Mouse (Mus musculus): ENCODE results near the gene Serpinf2. TPM values are rescaled to one million over a fixed set of nuclear protein-coding genes. Genes with fewer than 3 reads are reported as not detected.

The Serpinf2 gene
- polyA plus RNA-seq, 1 experiment from 2014 or later, result not detected

- Histone ChIP-seq H3K36me3 (ENCODE audit: control insufficient read depth, insufficient read depth, low read length) (no peaks in the 10 kb centered on the region), H3K9ac (ENCODE audit: low read depth, low read length) (no peak overlapping the region), H3K4me1 (replicated peaks; ENCODE audit: control insufficient read depth, insufficient read depth, low read length) (no peaks in the 10 kb centered on the region), H3K27ac (ENCODE audit: low read depth, low read length) (no peak overlapping the region), H3K4me2 (replicated peaks; ENCODE audit: low read depth, low read length) (no peak overlapping the region), H3K9me3 (ENCODE audit: control insufficient read depth, low read length) (no peaks in the 10 kb centered on the region), H3K27me3 (ENCODE audit: control insufficient read depth, insufficient read depth, low read length) (no peaks in the 10 kb centered on the region), H3K4me3 (ENCODE audit: low read depth, low read length) (no peak overlapping the region)
- 88% methylated on average over 9 of the region's 9 CpGs for WGBS
- ATAC-seq (ENCODE audit: low FRiP score) (no peak), DNase-seq (ENCODE audit: low spot score) (no peak)
Observed at GRCm38 (mm10) chr11:75429019-75429705, 10.2 kb downstream of the Serpinf2 start.

- Histone ChIP-seq H3K27ac (ENCODE audit: low read depth, low read length) (no peak overlapping the region), H3K27me3 (ENCODE audit: control insufficient read depth, insufficient read depth, low read length) (no peaks in the 10 kb centered on the region), H3K9me3 (ENCODE audit: control insufficient read depth, low read length) (no peaks in the 10 kb centered on the region), H3K9ac (ENCODE audit: low read depth, low read length) (no peak overlapping the region), H3K4me2 (replicated peaks; ENCODE audit: low read depth, low read length) (no peak overlapping the region), H3K36me3 (ENCODE audit: control insufficient read depth, insufficient read depth, low read length) (no peaks in the 10 kb centered on the region), H3K4me1 (replicated peaks; ENCODE audit: control insufficient read depth, insufficient read depth, low read length) (peaks cover 3% of the 10 kb centered on the region; the same call in 1 of the 2 replicates), H3K4me3 (ENCODE audit: low read depth, low read length) (no peak overlapping the region)
- 96% methylated on average over 3 of the region's 3 CpGs for WGBS
- no peak for ATAC-seq (ENCODE audit: low FRiP score)
- no peak for DNase-seq (ENCODE audit: low spot score)
Observed at GRCm38 (mm10) chr11:75424459-75424858, 14.9 kb downstream of the Serpinf2 start.

- Histone ChIP-seq H3K27ac (ENCODE audit: low read depth, low read length) (no peak overlapping the region), H3K4me1 (replicated peaks; ENCODE audit: control insufficient read depth, insufficient read depth, low read length) (peaks cover 3% of the 10 kb centered on the region; the same call in 1 of the 2 replicates), H3K9ac (ENCODE audit: low read depth, low read length) (no peak overlapping the region), H3K4me2 (replicated peaks; ENCODE audit: low read depth, low read length) (no peak overlapping the region), H3K36me3 (ENCODE audit: control insufficient read depth, insufficient read depth, low read length) (no peaks in the 10 kb centered on the region), H3K4me3 (ENCODE audit: low read depth, low read length) (no peak overlapping the region), H3K9me3 (ENCODE audit: control insufficient read depth, low read length) (no peaks in the 10 kb centered on the region), H3K27me3 (ENCODE audit: control insufficient read depth, insufficient read depth, low read length) (no peaks in the 10 kb centered on the region)
- DNase-seq (ENCODE audit: low spot score) (no peak), ATAC-seq (ENCODE audit: low FRiP score) (no peak)
- 92% methylated on average over 9 of the region's 9 CpGs for WGBS
Observed at GRCm38 (mm10) chr11:75424033-75424432, 15.4 kb downstream of the Serpinf2 start.

GRCm38 (mm10) chr11:75423091-75423490 is 16.3 kb downstream of the Serpinf2 start:
- Histone ChIP-seq H3K9me3 (ENCODE audit: control insufficient read depth, low read length) (no peaks in the 10 kb centered on the region), H3K27me3 (ENCODE audit: control insufficient read depth, insufficient read depth, low read length) (no peaks in the 10 kb centered on the region), H3K4me2 (replicated peaks; ENCODE audit: low read depth, low read length) (no peak overlapping the region), H3K9ac (ENCODE audit: low read depth, low read length) (no peak overlapping the region), H3K4me1 (replicated peaks; ENCODE audit: control insufficient read depth, insufficient read depth, low read length) (peaks cover 3% of the 10 kb centered on the region; the same call in 1 of the 2 replicates), H3K27ac (ENCODE audit: low read depth, low read length) (no peak overlapping the region), H3K36me3 (ENCODE audit: control insufficient read depth, insufficient read depth, low read length) (no peaks in the 10 kb centered on the region), H3K4me3 (ENCODE audit: low read depth, low read length) (no peak overlapping the region)
- ATAC-seq (ENCODE audit: low FRiP score) (no peak), DNase-seq (ENCODE audit: low spot score) (no peak)
- 89% methylated on average over 3 of the region's 3 CpGs for WGBS

GRCm38 (mm10) chr11:75422013-75422792 is 17.2 kb downstream of the Serpinf2 start, which contains the start of gene Serpinf1:
TSS of gene Serpinf1 (minus strand) at chr11:75422701.
- 38% methylated on average over 10 of the region's 10 CpGs for WGBS
- Histone ChIP-seq H3K4me3 (ENCODE audit: low read depth, low read length) (peak within 1 kb of the TSS; percentile 21; the same call in 1 of the 2 replicates), H3K4me2 (replicated peaks; ENCODE audit: low read depth, low read length) (peak within 1 kb of the TSS; percentile 6; the same call in 1 of the 2 replicates), H3K27ac (ENCODE audit: low read depth, low read length) (no peak within 1 kb of the TSS), H3K9me3 (ENCODE audit: control insufficient read depth, low read length) (no peaks in the 10 kb centered on the region), H3K27me3 (ENCODE audit: control insufficient read depth, insufficient read depth, low read length) (no peaks in the 10 kb centered on the region), H3K9ac (ENCODE audit: low read depth, low read length) (no peak within 1 kb of the TSS), H3K4me1 (replicated peaks; ENCODE audit: control insufficient read depth, insufficient read depth, low read length) (peaks cover 3% of the 10 kb centered on the region; the same call in 1 of the 2 replicates), H3K36me3 (ENCODE audit: control insufficient read depth, insufficient read depth, low read length) (no peaks in the 10 kb centered on the region)
- peak; percentile 23 for DNase-seq (ENCODE audit: low spot score)
- ATAC-seq (ENCODE audit: low FRiP score), result no peak

- DNase-seq (ENCODE audit: low spot score) (peak; percentile 24), ATAC-seq (ENCODE audit: low FRiP score) (no peak)
- no peaks in the 10 kb centered on the region for H3K27me3 ChIP-seq (ENCODE audit: control insufficient read depth, insufficient read depth, low read length)
- H3K4me2 ChIP-seq (replicated peaks; ENCODE audit: low read depth, low read length), result peak overlapping the region; percentile 6; the same call in 1 of the 2 replicates
- 36% methylated on average over 6 of the region's 6 CpGs for WGBS
- H3K9me3 ChIP-seq (ENCODE audit: control insufficient read depth, low read length), result no peaks in the 10 kb centered on the region
- H3K36me3 ChIP-seq (ENCODE audit: control insufficient read depth, insufficient read depth, low read length), result no peaks in the 10 kb centered on the region
- H3K4me3 ChIP-seq (ENCODE audit: low read depth, low read length), result peak overlapping the region; percentile 21; the same call in 1 of the 2 replicates
- no peak overlapping the region for H3K27ac ChIP-seq (ENCODE audit: low read depth, low read length)
- H3K4me1 ChIP-seq (replicated peaks; ENCODE audit: control insufficient read depth, insufficient read depth, low read length), result peaks cover 3% of the 10 kb centered on the region; the same call in 1 of the 2 replicates
- H3K9ac ChIP-seq (ENCODE audit: low read depth, low read length), result no peak overlapping the region
Observed at GRCm38 (mm10) chr11:75421375-75422012, 17.9 kb downstream of the Serpinf2 start.

GRCm38 (mm10) chr11:75420810-75421374 is 18.5 kb downstream of the Serpinf2 start:
- Histone ChIP-seq H3K36me3 (ENCODE audit: control insufficient read depth, insufficient read depth, low read length) (no peaks in the 10 kb centered on the region), H3K27ac (ENCODE audit: low read depth, low read length) (no peak overlapping the region), H3K9me3 (ENCODE audit: control insufficient read depth, low read length) (no peaks in the 10 kb centered on the region), H3K27me3 (ENCODE audit: control insufficient read depth, insufficient read depth, low read length) (no peaks in the 10 kb centered on the region), H3K4me1 (replicated peaks; ENCODE audit: control insufficient read depth, insufficient read depth, low read length) (peaks cover 3% of the 10 kb centered on the region; the same call in 1 of the 2 replicates), H3K9ac (ENCODE audit: low read depth, low read length) (no peak overlapping the region), H3K4me2 (replicated peaks; ENCODE audit: low read depth, low read length) (no peak overlapping the region), H3K4me3 (ENCODE audit: low read depth, low read length) (no peak overlapping the region)
- WGBS, result 56% methylated on average over 5 of the region's 5 CpGs
- DNase-seq (ENCODE audit: low spot score) (no peak), ATAC-seq (ENCODE audit: low FRiP score) (no peak)

GRCm38 (mm10) chr11:75420037-75420436 is 19.4 kb downstream of the Serpinf2 start:
- Histone ChIP-seq H3K27me3 (ENCODE audit: control insufficient read depth, insufficient read depth, low read length) (no peaks in the 10 kb centered on the region), H3K27ac (ENCODE audit: low read depth, low read length) (no peak overlapping the region), H3K9ac (ENCODE audit: low read depth, low read length) (no peak overlapping the region), H3K9me3 (ENCODE audit: control insufficient read depth, low read length) (no peaks in the 10 kb centered on the region), H3K4me3 (ENCODE audit: low read depth, low read length) (no peak overlapping the region), H3K4me1 (replicated peaks; ENCODE audit: control insufficient read depth, insufficient read depth, low read length) (peaks cover 3% of the 10 kb centered on the region; the same call in 1 of the 2 replicates), H3K36me3 (ENCODE audit: control insufficient read depth, insufficient read depth, low read length) (no peaks in the 10 kb centered on the region), H3K4me2 (replicated peaks; ENCODE audit: low read depth, low read length) (no peak overlapping the region)
- WGBS, result 81% methylated on average over 7 of the region's 7 CpGs
- ATAC-seq (ENCODE audit: low FRiP score) (no peak), DNase-seq (ENCODE audit: low spot score) (no peak)

Measured in hindbrain, embryonic 11.5 days (tissue).